Mouse (Mus musculus) forebrain, embryonic 14.5 days (tissue): Measurements from ENCODE around the gene Ccdc8. TPM values are rescaled to one million over a fixed set of nuclear protein-coding genes. Genes with fewer than 3 reads are reported as not detected.

Experiments used
- ATAC-seq: fragments of 200-750 bp; cut with Nextera tagmentation; 2 replicates; pipeline ENCODE4 v1.8.0; 2017; ENCODE audit warnings: mild to moderate bottlenecking, moderate library complexity
- DNase-seq: peaks from one replicate; pipeline ENCODE4 v3.0.0-alpha.2; 2015; ENCODE audit warnings: low spot score
- H3K27ac ChIP-seq: fragments of 300-500 bp; sonication (generic); 2 replicates; pipeline ENCODE4 v1.5.1; 2014; ENCODE audit warnings: low read depth, mild to moderate bottlenecking, control low read depth, low read length, moderate library complexity
- H3K27me3 ChIP-seq: fragments of 300-500 bp; sonication (generic); replicated peaks from 2 replicates; pipeline ENCODE4 v1.6.1; 2014; ENCODE audit warnings: low read length, control low read depth, mixed read lengths; ENCODE audit not compliant: control insufficient read depth, insufficient read depth
- H3K36me3 ChIP-seq: fragments of 300-500 bp; sonication (generic); 2 replicates; pipeline ENCODE4 v1.6.1; 2014; ENCODE audit warnings: low read length, control low read depth; ENCODE audit not compliant: control insufficient read depth, insufficient read depth
- H3K4me1 ChIP-seq: fragments of 300-500 bp; sonication (generic); 2 replicates; pipeline ENCODE4 v1.6.1; 2014; ENCODE audit warnings: antibody characterized with exemption, low read length, control low read depth; ENCODE audit not compliant: control insufficient read depth, insufficient read depth
- H3K4me2 ChIP-seq: fragments of 300-500 bp; sonication (generic); 2 replicates; pipeline ENCODE4 v1.6.1; 2014; ENCODE audit warnings: mild to moderate bottlenecking, control low read depth, low read length
- H3K4me3 ChIP-seq: fragments of 300-500 bp; sonication (generic); 2 replicates; pipeline ENCODE4 v1.5.1; 2014; ENCODE audit warnings: low read depth, low read length, control low read depth
- H3K9ac ChIP-seq: fragments of 300-500 bp; sonication (generic); 2 replicates; pipeline ENCODE4 v1.6.1; 2014; ENCODE audit warnings: mild to moderate bottlenecking, low read length, control low read depth, moderate library complexity
- H3K9me3 ChIP-seq: fragments of 300-500 bp; sonication (generic); replicated peaks from 2 replicates; pipeline ENCODE4 v1.6.1; 2016; ENCODE audit warnings: low read length, control low read depth, mixed read lengths; ENCODE audit not compliant: control insufficient read depth
- WGBS: fragments of 180-500 bp; shearing (Covaris S2); extraction: QIAGEN DNeasy Blood & Tissue Kit; methylation state at CpG from one replicate; pipeline ENCODE4 v1.1.7; 2014; 5-methylcytosine and 5-hydroxymethylcytosine counted together
- polyA plus RNA-seq: library from polyadenylated mRNA; unstranded; fragments of >200 nt; fragmentation: Nextera tagmentation; extraction: Ambion mirVana; gene quantifications from 2 replicates; pipeline ENCODE4 v1.2.1, GENCODE M21; 2014

The Ccdc8 gene
- polyA plus RNA-seq, 1 experiment from 2014 or later, result 3.4 TPM

DNA sequence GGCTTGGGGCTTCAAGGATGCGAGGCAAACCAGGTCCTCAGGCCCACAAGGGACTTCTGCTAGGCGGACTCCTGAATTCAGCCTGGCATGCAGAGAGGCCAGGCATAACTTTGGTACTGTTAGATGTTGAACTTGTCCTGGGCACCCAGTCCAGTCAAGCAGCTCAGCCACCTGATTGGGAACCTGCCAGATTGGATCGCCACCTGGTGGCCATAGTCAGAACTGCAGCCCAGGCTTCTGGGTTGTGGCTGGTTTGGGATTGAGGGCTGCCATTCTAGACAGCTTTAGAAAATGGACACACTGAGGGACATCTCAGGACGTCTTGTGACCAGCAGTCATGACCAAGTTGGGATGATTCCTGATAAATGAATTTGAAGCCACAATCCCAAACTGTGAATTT is 7.1 kb downstream of the Ccdc8 start:
- DNase-seq (peak; percentile 78), ATAC-seq (no peak)
- 23% methylated on average over 4 of the region's 4 CpGs for WGBS
- H3K27ac ChIP-seq, result no peak overlapping the region
- no peaks in the 10 kb centered on the region for H3K27me3 ChIP-seq
- peaks cover 18% of the 10 kb centered on the region for H3K36me3 ChIP-seq
- no peak overlapping the region for H3K4me3 ChIP-seq
- no peaks in the 10 kb centered on the region for H3K9me3 ChIP-seq
- H3K4me1 ChIP-seq, result 0 out of 2 replicates have a peak, but pooled peaks cover 2% of the 10 kb centered on the region
- H3K9ac ChIP-seq, result no peak overlapping the region
- H3K4me2 ChIP-seq, result no peak overlapping the region

DNA sequence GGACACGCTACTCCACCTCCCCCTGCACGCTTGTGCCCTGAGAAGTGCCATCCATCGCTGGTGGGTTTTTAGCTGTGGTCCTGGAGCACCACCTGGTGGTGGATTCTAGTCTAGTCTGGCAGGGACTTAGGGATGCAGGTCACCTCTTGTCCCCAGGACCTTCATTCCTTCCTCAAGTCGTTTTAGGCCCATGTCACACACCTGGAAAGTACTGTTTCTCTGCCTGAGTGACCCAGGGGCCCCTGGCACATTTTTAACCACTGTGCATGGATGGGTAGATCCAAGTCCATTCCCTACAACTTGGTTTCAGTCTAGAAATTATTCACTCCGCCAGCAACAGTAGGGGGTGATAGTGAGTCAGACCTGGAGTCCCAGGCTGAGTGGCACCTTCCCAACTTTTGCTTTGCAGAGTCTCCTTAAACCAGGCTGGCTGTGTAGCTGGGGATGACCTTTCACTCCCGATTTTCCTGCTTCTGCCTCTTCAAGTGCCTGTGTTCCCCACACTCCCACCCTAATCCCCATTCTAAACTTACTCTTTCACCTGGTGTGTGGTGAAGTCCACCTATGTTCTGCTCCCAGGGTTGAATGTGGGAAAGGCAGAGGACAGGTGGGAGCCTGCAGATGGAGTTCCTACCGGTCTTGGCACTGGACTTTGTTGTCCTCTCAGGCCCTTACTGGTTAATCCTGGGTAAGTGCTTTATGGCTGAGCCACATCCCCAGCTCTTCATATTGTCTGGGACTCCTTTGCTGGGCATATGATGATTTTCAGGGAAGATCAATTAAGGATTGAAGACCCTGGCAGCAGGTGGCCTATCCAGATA is 10.1 kb downstream of the Ccdc8 start:
- Histone ChIP-seq H3K9me3 (no peaks in the 10 kb centered on the region), H3K27ac (no peak overlapping the region), H3K4me3 (no peak overlapping the region), H3K36me3 (peaks cover 47% of the 10 kb centered on the region), H3K9ac (no peak overlapping the region), H3K4me1 (no peaks in the 10 kb centered on the region), H3K27me3 (no peaks in the 10 kb centered on the region), H3K4me2 (no peak overlapping the region)
- DNase-seq (peak; percentile 89), ATAC-seq (peak; percentile 80)
- 13% methylated on average over 7 of the region's 7 CpGs for WGBS

DNA sequence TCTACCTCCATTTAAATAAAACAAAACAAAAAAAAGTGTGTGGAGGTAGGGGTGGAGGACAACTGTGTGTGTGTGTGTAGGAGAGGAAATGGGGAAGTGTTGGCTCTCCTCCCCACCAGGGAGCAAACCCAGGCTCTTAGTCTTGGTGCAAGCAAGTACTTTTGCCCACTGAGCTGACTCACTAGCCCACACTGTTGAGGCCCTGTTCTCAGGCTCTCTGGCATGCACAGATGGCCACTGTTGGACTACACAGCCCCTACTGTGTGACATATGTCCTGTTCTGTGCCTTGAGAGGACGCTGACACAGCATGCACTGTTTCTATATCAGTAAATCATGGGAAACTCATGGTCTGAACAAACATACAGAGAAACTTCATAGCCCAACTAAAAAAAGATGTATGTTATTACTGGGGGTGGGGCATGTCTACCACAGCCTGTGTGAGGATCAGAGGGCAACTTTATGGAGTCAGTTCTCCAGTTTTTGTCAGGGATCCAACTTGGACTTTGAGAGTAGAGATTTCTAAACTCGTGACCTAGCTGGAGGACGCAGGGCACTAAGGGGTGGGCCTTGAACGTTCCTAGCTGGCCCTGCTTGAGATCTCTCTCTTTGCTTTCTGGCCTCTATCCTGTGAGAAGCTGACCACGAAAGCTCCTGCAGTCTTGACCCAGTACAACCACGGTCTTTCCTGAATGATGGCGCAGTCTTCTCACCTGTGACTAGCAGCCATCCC is 10.9 kb downstream of the Ccdc8 start:
- WGBS, result 89% methylated on average over 7 of the region's 7 CpGs
- H3K9me3 ChIP-seq, result no peaks in the 10 kb centered on the region
- H3K27ac ChIP-seq, result 0 out of 2 replicates have a peak overlapping the region, but pooled peaks have one; percentile 6
- H3K4me1 ChIP-seq, result no peaks in the 10 kb centered on the region
- no peak overlapping the region for H3K4me3 ChIP-seq
- H3K4me2 ChIP-seq, result no peak overlapping the region
- H3K27me3 ChIP-seq, result no peaks in the 10 kb centered on the region
- DNase-seq, result no peak
- peaks cover 55% of the 10 kb centered on the region for H3K36me3 ChIP-seq
- no peak overlapping the region for H3K9ac ChIP-seq
- ATAC-seq, result no peak

DNA sequence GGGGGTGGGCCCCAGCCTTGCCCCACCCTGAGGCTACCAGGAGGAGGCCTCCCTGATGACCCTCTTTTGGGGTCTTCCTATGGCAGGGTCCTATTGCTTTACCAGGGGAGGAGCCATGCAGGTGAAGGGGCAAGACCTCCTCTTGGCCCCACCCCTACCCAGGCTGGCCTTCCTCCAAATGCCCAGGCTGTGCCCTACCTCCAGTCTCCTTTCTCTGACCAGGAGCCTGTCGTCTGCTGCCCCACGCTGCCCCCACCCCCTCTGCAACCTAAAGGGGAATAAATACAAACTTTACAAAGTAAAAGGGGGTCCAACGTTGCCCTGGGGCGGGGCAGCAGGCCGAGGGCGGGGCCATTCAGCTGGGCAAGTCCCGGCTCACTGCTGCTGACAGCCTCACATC is 12.2 kb downstream of the Ccdc8 start:
- no peak for DNase-seq
- no peak overlapping the region for H3K4me3 ChIP-seq
- 85% methylated on average over 7 of the region's 7 CpGs for WGBS
- no peak overlapping the region for H3K4me2 ChIP-seq
- H3K27ac ChIP-seq, result no peak overlapping the region
- peaks cover 69% of the 10 kb centered on the region for H3K36me3 ChIP-seq
- H3K4me1 ChIP-seq, result no peaks in the 10 kb centered on the region
- H3K9ac ChIP-seq, result no peak overlapping the region
- no peaks in the 10 kb centered on the region for H3K27me3 ChIP-seq
- H3K9me3 ChIP-seq, result no peaks in the 10 kb centered on the region
- ATAC-seq, result no peak

DNA sequence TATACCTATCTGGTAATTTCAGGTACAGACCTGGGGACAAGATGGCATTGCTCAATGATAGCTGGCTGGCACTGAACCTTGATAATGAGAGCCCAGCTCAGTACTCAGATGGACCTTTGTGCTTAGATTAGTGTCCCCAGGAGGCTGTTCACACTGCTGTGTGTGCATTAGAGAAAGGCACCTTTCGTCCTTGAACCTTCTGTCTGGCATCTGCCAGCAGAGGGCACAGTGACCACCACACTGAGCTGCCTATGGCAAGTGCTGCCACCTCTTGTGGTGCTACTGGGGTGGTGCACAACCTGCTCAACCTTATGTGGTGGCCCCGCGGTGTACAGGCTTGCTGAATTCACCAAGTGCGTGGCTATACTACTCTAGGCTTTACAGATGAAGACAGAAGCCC is 14.8 kb downstream of the Ccdc8 start:
- Histone ChIP-seq H3K4me3 (no peak overlapping the region), H3K27ac (no peak overlapping the region), H3K27me3 (no peaks in the 10 kb centered on the region), H3K4me2 (no peak overlapping the region), H3K4me1 (no peaks in the 10 kb centered on the region), H3K9ac (no peak overlapping the region), H3K9me3 (no peaks in the 10 kb centered on the region), H3K36me3 (peaks cover 94% of the 10 kb centered on the region)
- WGBS, result 80% methylated on average over 4 of the region's 4 CpGs
- DNase-seq (peak; percentile 31), ATAC-seq (no peak)

DNA sequence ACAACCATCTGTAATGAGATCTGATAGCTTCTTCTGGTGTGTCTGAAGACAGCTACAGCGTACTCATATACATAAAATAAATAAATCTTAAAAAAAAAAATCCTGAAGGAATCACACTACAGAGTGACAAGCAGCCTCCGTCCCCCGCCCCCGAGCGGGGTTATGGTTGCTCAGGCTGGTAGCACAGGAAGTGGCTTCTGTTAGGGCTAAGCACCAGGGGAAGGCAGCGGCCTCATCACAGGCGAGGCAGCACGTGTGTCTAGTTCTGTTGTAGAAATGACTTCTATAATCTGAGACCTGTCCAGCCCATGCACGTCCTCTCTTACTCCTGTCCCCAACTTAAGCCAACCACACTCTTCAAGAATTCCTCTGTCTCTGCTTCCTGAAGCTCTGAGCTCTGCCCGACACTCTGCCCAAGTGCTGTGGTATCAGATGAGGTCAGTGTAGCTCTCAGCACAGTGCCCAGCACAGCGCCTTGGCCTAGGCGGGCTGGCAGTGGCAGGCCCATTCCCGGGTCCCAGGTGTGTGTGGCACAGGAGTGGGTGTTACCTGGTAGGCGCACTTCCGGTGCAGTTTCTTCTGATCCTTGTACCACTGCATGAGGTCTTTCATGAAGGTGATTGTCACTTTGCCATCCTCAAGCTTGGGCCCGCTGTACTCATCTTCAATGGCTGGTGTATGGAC is 17.0 kb downstream of the Ccdc8 start:
- no peak overlapping the region for H3K4me2 ChIP-seq
- H3K27ac ChIP-seq, result no peak overlapping the region
- no peak for ATAC-seq
- H3K4me3 ChIP-seq, result no peak overlapping the region
- DNase-seq, result no peak
- WGBS, result 94% methylated on average over 16 of the region's 16 CpGs
- no peak overlapping the region for H3K9ac ChIP-seq
- peaks cover 100% of the 10 kb centered on the region for H3K36me3 ChIP-seq
- H3K9me3 ChIP-seq, result no peaks in the 10 kb centered on the region
- no peaks in the 10 kb centered on the region for H3K4me1 ChIP-seq
- no peaks in the 10 kb centered on the region for H3K27me3 ChIP-seq

DNA sequence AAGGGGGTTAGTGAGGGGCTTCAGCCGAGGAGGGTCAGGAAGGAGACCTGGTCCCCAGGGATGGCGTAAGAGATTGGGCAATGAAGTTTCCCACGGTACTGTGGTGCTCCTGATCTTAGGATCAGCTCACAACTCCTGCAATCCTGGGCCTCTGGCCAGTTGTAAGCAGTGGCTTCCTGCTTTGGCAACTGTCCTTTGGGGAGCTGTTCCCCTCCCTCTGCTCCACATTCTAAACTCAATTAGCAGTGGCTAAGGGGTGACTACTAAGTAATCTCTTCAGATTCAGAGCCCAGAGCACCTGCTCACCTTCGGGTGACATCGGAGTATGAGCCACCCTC is 17.5 kb downstream of the Ccdc8 start:
- no peak for DNase-seq
- Histone ChIP-seq H3K4me1 (no peaks in the 10 kb centered on the region), H3K27ac (no peak overlapping the region), H3K36me3 (peaks cover 100% of the 10 kb centered on the region), H3K9me3 (no peaks in the 10 kb centered on the region), H3K27me3 (no peaks in the 10 kb centered on the region), H3K9ac (no peak overlapping the region), H3K4me2 (no peak overlapping the region), H3K4me3 (no peak overlapping the region)
- 94% methylated on average over 5 of the region's 5 CpGs for WGBS
- ATAC-seq, result no peak

DNA sequence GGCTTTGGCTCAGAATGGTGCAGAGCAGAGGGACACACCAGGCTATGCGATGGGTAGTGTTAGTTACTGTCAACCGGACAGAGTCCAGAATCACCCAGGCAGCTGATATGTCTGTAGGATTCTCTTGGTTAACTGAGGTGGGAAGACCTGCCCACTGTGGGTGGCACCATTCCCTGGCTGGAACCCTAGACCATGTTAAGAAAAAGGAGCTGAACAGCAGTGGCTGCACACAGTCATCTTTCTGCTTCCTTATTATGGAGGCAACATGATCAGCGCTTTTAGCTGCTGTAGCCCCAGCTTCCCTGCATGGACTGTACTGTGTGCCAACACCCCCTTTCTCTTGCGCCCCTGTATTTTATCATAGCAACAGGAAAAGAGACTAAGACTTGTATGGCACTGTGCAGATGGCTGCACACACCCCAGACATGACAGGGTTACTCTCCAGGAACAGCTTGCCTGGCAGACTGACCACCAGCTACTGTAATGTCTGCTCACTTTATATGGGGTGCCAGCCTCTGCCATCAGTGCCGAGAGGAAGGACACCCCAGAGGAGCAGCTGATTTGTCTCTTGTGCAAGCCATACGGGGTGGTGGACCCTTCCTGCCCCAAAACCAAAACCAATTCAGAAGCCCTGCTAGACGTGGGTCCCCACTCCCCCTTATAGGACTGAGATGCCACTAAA is 19.5 kb downstream of the Ccdc8 start:
- ATAC-seq, result no peak
- Histone ChIP-seq H3K4me3 (no peak overlapping the region), H3K9me3 (no peaks in the 10 kb centered on the region), H3K4me1 (no peaks in the 10 kb centered on the region; the same call in 1 of the 2 replicates), H3K9ac (no peak overlapping the region), H3K36me3 (peaks cover 98% of the 10 kb centered on the region), H3K27me3 (no peaks in the 10 kb centered on the region), H3K27ac (no peak overlapping the region), H3K4me2 (no peak overlapping the region)
- 96% methylated on average over 7 of the region's 7 CpGs for WGBS
- no peak for DNase-seq
